Mouse (Mus musculus): ENCODE data around the gene Aff2.

DNA sequence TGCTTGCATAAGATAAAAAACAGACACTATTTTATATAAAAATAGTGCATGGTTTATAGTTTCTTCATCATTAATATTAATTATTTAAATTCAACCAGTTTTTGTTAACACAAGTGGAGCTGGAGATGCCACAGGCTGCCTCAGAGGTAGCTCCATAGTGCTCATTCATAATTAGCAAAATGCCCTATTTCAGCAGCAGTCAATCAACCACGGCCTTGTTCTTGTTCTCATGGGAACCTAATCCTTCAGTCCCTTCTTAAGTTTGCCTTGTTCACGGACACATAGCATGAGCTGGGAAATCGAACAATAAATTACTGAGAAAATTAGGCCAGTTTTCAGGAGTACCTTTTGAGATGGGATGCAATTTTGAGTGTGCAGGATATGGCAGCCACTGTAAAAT is 378.9 kb downstream of the Aff2 start:
- TF ChIP-seq CTCF (IDR thresholded peaks at IDR 0.05; ENCODE audit: control insufficient read depth, insufficient read depth, insufficient read length) = no peak
- no peak for TF ChIP-seq MYOD1 (IDR thresholded peaks at IDR 0.05; ENCODE audit: control insufficient read depth, insufficient read length, low read depth)

Data from C2C12 (cell line).